Mouse (Mus musculus) liver, embryonic 14.5 days (tissue): ENCODE results near the gene Pam16.

Experiments
- CTCF ChIP-seq: IDR thresholded peaks from 2 replicates; pipeline ENCODE4 v1.5.1; 2016; ENCODE audit warnings: antibody characterized with exemption, low read depth, control low read depth
- EP300 ChIP-seq: IDR thresholded peaks from 2 replicates; pipeline ENCODE4 v1.6.1; 2016; ENCODE audit warnings: antibody characterized with exemption, low read depth

GRCm38 (mm10) chr16:4584438-4584837 is 40.4 kb downstream of the Pam16 start:
- TF ChIP-seq CTCF (no peak), EP300 (no peak)
